Comparison of ENCODE assay signal across 22 mouse cellular contexts in genomic region chr8:72331631-72332030, GRCm38 (mm10). TPM values are rescaled to one million over a fixed set of nuclear protein-coding genes. Genes with fewer than 3 reads are reported as not detected.
DNase-seq lines count a peak whose midpoint lies in the region; ATAC-seq and TF ChIP-seq lines count a peak whose summit lies in the region.
"Had no signal": no experiment of that assay in that cellular context is flagged by ENCODE, and none has a peak within 500 bp of the region (broad histone marks: within the 10 kb centered on the region; RNA-seq: fewer than 3 reads in every experiment).

No protein-coding gene starts in this region.

- no peaks in the 10 kb centered on the region for H3K79me2 ChIP-seq in CH12.LX (replicated peaks; ENCODE audit: control insufficient read depth, extremely low read depth, insufficient read depth, poor library complexity, severe bottlenecking)

- H3K4me2 ChIP-seq in CH12.LX (ENCODE audit: insufficient read depth, low read depth, poor library complexity, severe bottlenecking), result 0 out of 2 replicates have a peak overlapping the region, but pooled peaks have one; percentile 7
- H3K4me2 ChIP-seq in heart, embryonic 16.5 days (ENCODE audit: low read depth, low read length), result no peak overlapping the region
- H3K4me2 ChIP-seq in forebrain, embryonic 12.5 days, result no peak overlapping the region
- H3K4me2 ChIP-seq: embryonic facial prominence, embryonic 12.5 days; forebrain, embryonic 15.5 days; midbrain, embryonic 12.5 days; neural tube, embryonic 13.5 days had no signal

- H3K9ac ChIP-seq in CH12.LX (ENCODE audit: insufficient read depth, low read depth), result no peak overlapping the region
- H3K9ac ChIP-seq in heart, embryonic 16.5 days (ENCODE audit: low read length), result peak overlapping the region; percentile 50; the same call in 1 of the 2 replicates
- no peak overlapping the region for H3K9ac ChIP-seq in forebrain, embryonic 12.5 days
- H3K9ac ChIP-seq: embryonic facial prominence, embryonic 12.5 days; forebrain, embryonic 15.5 days; liver, embryonic 14.5 days; midbrain, embryonic 12.5 days; neural tube, embryonic 13.5 days had no signal

- H3K4me1 ChIP-seq in CH12.LX (ENCODE audit: control insufficient read depth in 1 of 2, insufficient read depth in 2 of 2), result peaks cover 18 to 27% of the 10 kb centered on the region in 2 experiments
- peaks cover 9% of the 10 kb centered on the region; the same call in 1 of the 2 replicates for H3K4me1 ChIP-seq in heart, embryonic 16.5 days (ENCODE audit: control insufficient read depth, insufficient read depth, low read length)
- no peaks in the 10 kb centered on the region for H3K4me1 ChIP-seq in forebrain, embryonic 12.5 days
- H3K4me1 ChIP-seq: embryonic facial prominence, embryonic 12.5 days; forebrain, embryonic 15.5 days; midbrain, embryonic 12.5 days; neural tube, embryonic 13.5 days had no signal

- peaks cover 0 to 8% of the 10 kb centered on the region in 2 experiments for H3K36me3 ChIP-seq in CH12.LX (replicated peaks in 1 of 2; ENCODE audit: control insufficient read depth in 1 of 2, insufficient read depth in 1 of 2, low read length in 1 of 2)
- H3K36me3 ChIP-seq in heart, embryonic 16.5 days (ENCODE audit: control insufficient read depth, insufficient read depth), result no peaks in the 10 kb centered on the region; the same call in 1 of the 2 replicates
- 0 out of 2 replicates have a peak, but pooled peaks cover 15% of the 10 kb centered on the region for H3K36me3 ChIP-seq in forebrain, embryonic 12.5 days (replicated peaks)

- TF ChIP-seq CTCF in CH12.LX (conservative IDR thresholded peaks at IDR 0.05 in 1 of 2, IDR thresholded peaks at IDR 0.05 in 1 of 2; ENCODE audit: low read depth in 2 of 2, low read length in 2 of 2), result no peak

- intact Hi-C loops in heart, postnatal 36 days (cut with DNase I), result no loop called here

- DNase-seq in heart, adult 18-20 months, result peak; percentile 44 to 71
- DNase-seq in heart, postnatal 36 days, result no peak
- no peak for DNase-seq in CH12.LX (ENCODE audit: extremely low read depth)
- DNase-seq in adrenal gland, adult 2 months, result peak; percentile 82
- no peak for DNase-seq in cerebellum, adult 9-11 months
- DNase-seq: cerebellum, postnatal 10 days; gastrocnemius, postnatal 25 days; kidney, adult 18-20 months; right cerebral cortex, adult 18-20 months; thymus, adult 18-20 months; thymus, postnatal 4 days had no signal

- WGBS in heart, embryonic 16.5 days, result 60% methylated on average over 4 of the region's 4 CpGs
- WGBS in forebrain, embryonic 12.5 days, result 93% methylated on average over 4 of the region's 4 CpGs

- H3K9me3 ChIP-seq in CH12.LX (replicated peaks; ENCODE audit: low read length), result no peaks in the 10 kb centered on the region
- no peaks in the 10 kb centered on the region for H3K9me3 ChIP-seq in heart, embryonic 16.5 days (replicated peaks; ENCODE audit: control insufficient read depth, low read length)
- H3K9me3 ChIP-seq in forebrain, embryonic 12.5 days, result no peaks in the 10 kb centered on the region
- H3K9me3 ChIP-seq: embryonic facial prominence, embryonic 12.5 days; forebrain, embryonic 15.5 days; hindbrain, embryonic 10.5 days; midbrain, embryonic 12.5 days; neural tube, embryonic 13.5 days had no signal

- H3K27ac ChIP-seq in CH12.LX (ENCODE audit: insufficient read depth, low read depth), result no peak overlapping the region
- H3K27ac ChIP-seq in heart, embryonic 16.5 days (ENCODE audit: low read length), result peak overlapping the region; percentile 50; the same call in 1 of the 2 replicates
- H3K27ac ChIP-seq in forebrain, embryonic 12.5 days, result no peak overlapping the region
- H3K27ac ChIP-seq: embryonic facial prominence, embryonic 12.5 days; forebrain, embryonic 15.5 days; hindbrain, embryonic 10.5 days; kidney, postnatal 0 days; liver, embryonic 14.5 days; macrophage; midbrain, embryonic 12.5 days; neural tube, embryonic 13.5 days had no signal

- TF ChIP-seq RAD21 in CH12.LX (IDR thresholded peaks at IDR 0.05; ENCODE audit: low read depth, low read length), result no peak

- no peak for TF ChIP-seq POLR2A in CH12.LX (IDR thresholded peaks at IDR 0.05; ENCODE audit: low read depth, low read length)

- ATAC-seq in heart, embryonic 16.5 days (replicated peaks; ENCODE audit: extremely low read depth, insufficient read depth, low FRiP score), result 0 out of 2 replicates have a peak, but pooled peaks have one; percentile 7
- ATAC-seq in forebrain, embryonic 12.5 days (ENCODE audit: low FRiP score), result no peak
- ATAC-seq: forebrain, embryonic 15.5 days; Patski had no signal

- dilution Hi-C loops in CH12.LX (cut with MboI; ENCODE audit: extremely low pct_ligation_motif_present, extremely low pct_unique_long_range_greater_than_20kb, low sequenced_read_pairs), result no loop called here

- no peaks in the 10 kb centered on the region for H3K27me3 ChIP-seq in CH12.LX (replicated peaks)
- H3K27me3 ChIP-seq in heart, embryonic 16.5 days (ENCODE audit: control insufficient read depth, insufficient read depth, low read length), result no peaks in the 10 kb centered on the region
- no peaks in the 10 kb centered on the region for H3K27me3 ChIP-seq in forebrain, embryonic 12.5 days
- H3K27me3 ChIP-seq: embryonic facial prominence, embryonic 12.5 days; forebrain, embryonic 15.5 days; midbrain, embryonic 12.5 days; neural tube, embryonic 13.5 days; Patski had no signal

- no peak overlapping the region for H3K4me3 ChIP-seq in CH12.LX (replicated peaks in 1 of 3; ENCODE audit: low read depth in 2 of 3, low read length in 2 of 3, poor library complexity in 1 of 3)
- H3K4me3 ChIP-seq in heart, embryonic 16.5 days (ENCODE audit: low read length), result no peak overlapping the region
- H3K4me3 ChIP-seq in forebrain, embryonic 12.5 days (replicated peaks), result no peak overlapping the region
- H3K4me3 ChIP-seq: embryonic facial prominence, embryonic 12.5 days; forebrain, embryonic 15.5 days; hindbrain, embryonic 10.5 days; midbrain, embryonic 12.5 days; neural tube, embryonic 13.5 days had no signal

- TF ChIP-seq EP300 in CH12.LX (IDR thresholded peaks at IDR 0.05; ENCODE audit: low read length), result no peak

- in situ Hi-C loops in CH12.LX (cut with MboI; ENCODE audit: low pct_ligation_motif_present, low pct_unique_long_range_greater_than_20kb, low sequenced_read_pairs), result no loop called here

TF ChIP-seq in CH12.LX, 34 proteins besides CTCF, POLR2A, EP300 and RAD21:
- TF ChIP-seq BHLHE40 (IDR thresholded peaks at IDR 0.05; ENCODE audit: low read depth, low read length), result no peak
- TF ChIP-seq PAX5 (IDR thresholded peaks at IDR 0.05; ENCODE audit: low read length), result no peak
- no peak for TF ChIP-seq ELF1 (IDR thresholded peaks at IDR 0.05; ENCODE audit: low read depth, low read length)
- TF ChIP-seq USF2 (conservative IDR thresholded peaks at IDR 0.05; ENCODE audit: low read depth, low read length), result no peak
- TF ChIP-seq USF1 (IDR thresholded peaks at IDR 0.05; ENCODE audit: low read depth, low read length), result no peak
- TF ChIP-seq ZC3H11A (IDR thresholded peaks at IDR 0.05; ENCODE audit: low read depth, low read length), result no peak
- TF ChIP-seq JUND (conservative IDR thresholded peaks at IDR 0.05; ENCODE audit: low read depth, low read length), result no peak
- TF ChIP-seq ZMIZ1 (IDR thresholded peaks at IDR 0.05; ENCODE audit: low read depth, low read length), result no peak
- no peak for TF ChIP-seq UBTF (IDR thresholded peaks at IDR 0.05; ENCODE audit: low read depth, low read length)
- no peak for TF ChIP-seq HCFC1 (IDR thresholded peaks at IDR 0.05; ENCODE audit: low read depth, low read length)
- no peak for TF ChIP-seq TCF12 (IDR thresholded peaks at IDR 0.05; ENCODE audit: low read depth, low read length)
- no peak for TF ChIP-seq KAT2A (IDR thresholded peaks at IDR 0.05; ENCODE audit: insufficient replicate concordance, low read length)
- TF ChIP-seq MAX (IDR thresholded peaks at IDR 0.05; ENCODE audit: low read length), result no peak
- TF ChIP-seq NRF1 (IDR thresholded peaks at IDR 0.05; ENCODE audit: low read depth, low read length), result no peak
- TF ChIP-seq ZNF384 (IDR thresholded peaks at IDR 0.05; ENCODE audit: low read depth, low read length), result no peak

RNA-seq across cellular contexts. Expression of gene Klf2, which starts 12.8 kb away (rescaled TPM):
- total RNA-seq in heart, adult 18-20 months (2021), result 10 to 100 TPM; 74.3 to 76.9 TPM
- 10 to 100 TPM; 42.2 to 97.6 TPM for total RNA-seq in heart, postnatal 36 days (2021)
- total RNA-seq in CH12.LX (2012; rRNA removed), result not detected in 2 replicates
- 0.12 and 0.16 TPM in 2 replicates for total RNA-seq in CH12.LX (2014; rRNA removed)
- 0.74 and 1.4 TPM in 2 replicates for polyA plus RNA-seq in CH12.LX (2012; ENCODE audit: insufficient read length, low read depth)
- 10 to 100 TPM; 34.4 to 53.0 TPM for total RNA-seq in adrenal gland, adult 2 months (2021)
- 94.5 and 128 TPM in 2 replicates for polyA plus RNA-seq in adrenal gland, adult 2 months (2012; rRNA removed)
- 14.8 and 15.3 TPM in 2 replicates for polyA plus RNA-seq in heart, embryonic 16.5 days (2015; fragmentation: Nextera tagmentation; extraction: Ambion mirVana)
- polyA plus RNA-seq in forebrain, embryonic 12.5 days (2016; fragmentation: Nextera tagmentation; extraction: Ambion mirVana), result 4.6 and 5.0 TPM in 2 replicates

RNA-seq across cellular contexts. Expression of gene Gm10282, which starts 26.6 kb away (rescaled TPM):
- total RNA-seq in heart, adult 18-20 months (2021), result 1 to 10 TPM; 5.9 to 9.5 TPM
- total RNA-seq in heart, postnatal 36 days (2021), result 10 to 100 TPM in 1 of 2 experiments, 1 to 10 TPM in 1; 6.9 to 10.2 TPM
- total RNA-seq in CH12.LX (2012; rRNA removed), result 16.4 and 18.3 TPM in 2 replicates
- 76.4 and 77.7 TPM in 2 replicates for total RNA-seq in CH12.LX (2014; rRNA removed)
- 125 and 176 TPM in 2 replicates for polyA plus RNA-seq in CH12.LX (2012; ENCODE audit: insufficient read length, low read depth)
- total RNA-seq in adrenal gland, adult 2 months (2021), result 10 to 100 TPM in 1 of 2 experiments, 1 to 10 TPM in 1; 6.4 to 17.1 TPM
- 0.10 and 0.33 TPM in 2 replicates for polyA plus RNA-seq in adrenal gland, adult 2 months (2012; rRNA removed)
- polyA plus RNA-seq in heart, embryonic 16.5 days (2015; fragmentation: Nextera tagmentation; extraction: Ambion mirVana), result 15.0 and 30.4 TPM in 2 replicates
- 34.4 and 36.6 TPM in 2 replicates for polyA plus RNA-seq in forebrain, embryonic 12.5 days (2016; fragmentation: Nextera tagmentation; extraction: Ambion mirVana)

Comparison
In these comparisons a context has a peak if more than half of its experiments do, and no peak if none do; other contexts are left out.
1. DNase-seq: peak in heart, adult 18-20 months (2 of 2) and adrenal gland, adult 2 months (single experiment); none in heart, postnatal 36 days (0 of 2), CH12.LX (single experiment) and cerebellum, adult 9-11 months (single experiment).
2. RNA of gene Klf2, which starts 12.8 kb away (total RNA-seq): 42.2 to 97.6 TPM in heart, postnatal 36 days, 74.3 to 76.9 TPM in heart, adult 18-20 months and 34.4 to 53.0 TPM in adrenal gland, adult 2 months; 0.12 to 0.16 TPM in CH12.LX; every median in the first group is over 10 times any median in the second.